Mouse (Mus musculus) kidney, postnatal 10 days (tissue): Measurements from ENCODE around the gene Gm3015.
"Not testable (repeated sequence)": the region's sequence is repeated elsewhere in the genome, so short reads cannot be mapped to it uniquely, and the experiment has no call there.

Source experiments
- DNase-seq: peaks from one replicate; pipeline ENCODE4 v3.0.0; 2021; ENCODE audit warnings: mixed read lengths

The Gm3015 gene

GRCm38 (mm10) chr14:42768721-42769120 is at the start of gene Gm3015:
Gene Gm3015, minus strand, starts transcription at chr14:42768821.
- not testable (repeated sequence) for DNase-seq

GRCm38 (mm10) chr14:42797887-42798286 is 29.3 kb upstream of the Gm3015 start, which contains the start of gene Gm10377:
Gene Gm10377, minus strand, starts transcription at chr14:42797987.
- DNase-seq, result not testable (repeated sequence)
